Mouse (Mus musculus): Measurements from ENCODE around the gene Psg19.

- no peak for TF ChIP-seq CTCF (IDR thresholded peaks at IDR 0.05; ENCODE audit: extremely low read depth, insufficient read length, insufficient replicate concordance, low read depth, low read length)
- TF ChIP-seq POLR2A (IDR thresholded peaks at IDR 0.05; ENCODE audit: low read depth, low read length) = no peak
These were observed at the start of gene Psg19 for GRCm38 (mm10) chr7:18798420-18798819.

All from small intestine, adult 2 months (tissue).